Mouse (Mus musculus): ENCODE results near the gene Invs.
"Not testable (repeated sequence)": the region's sequence is repeated elsewhere in the genome, so short reads cannot be mapped to it uniquely, and the experiment has no call there.

Gene Invs

DNA sequence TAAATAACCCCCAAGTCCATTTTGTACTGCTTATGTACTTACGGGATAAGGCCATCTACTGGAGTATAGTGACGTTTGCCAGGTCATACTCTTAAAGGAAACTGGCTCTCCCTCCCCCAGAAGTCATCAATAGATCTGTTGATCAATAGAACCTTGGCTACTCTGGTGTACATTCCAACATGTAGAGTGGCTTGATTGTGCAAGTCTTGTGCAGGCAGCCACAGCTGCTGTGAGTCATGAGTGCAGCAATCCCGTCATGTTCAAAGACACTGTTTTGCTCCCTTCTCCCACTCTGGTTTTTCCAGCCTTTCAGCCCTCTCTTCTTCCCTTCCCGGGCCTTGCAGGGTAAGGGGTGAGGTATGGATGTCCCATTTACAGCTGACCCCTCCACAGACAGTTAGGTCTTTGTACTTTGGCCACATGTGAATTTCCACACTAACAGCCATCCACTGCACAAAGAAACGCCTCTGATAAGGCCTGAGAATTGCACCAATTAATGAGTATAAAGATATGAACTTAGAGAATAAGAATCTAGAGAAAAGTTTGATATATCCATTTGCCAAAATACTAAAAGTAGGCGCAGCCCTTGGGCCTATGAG, 53.0 kb downstream of the Invs start:
- DNase-seq: no peak

DNA sequence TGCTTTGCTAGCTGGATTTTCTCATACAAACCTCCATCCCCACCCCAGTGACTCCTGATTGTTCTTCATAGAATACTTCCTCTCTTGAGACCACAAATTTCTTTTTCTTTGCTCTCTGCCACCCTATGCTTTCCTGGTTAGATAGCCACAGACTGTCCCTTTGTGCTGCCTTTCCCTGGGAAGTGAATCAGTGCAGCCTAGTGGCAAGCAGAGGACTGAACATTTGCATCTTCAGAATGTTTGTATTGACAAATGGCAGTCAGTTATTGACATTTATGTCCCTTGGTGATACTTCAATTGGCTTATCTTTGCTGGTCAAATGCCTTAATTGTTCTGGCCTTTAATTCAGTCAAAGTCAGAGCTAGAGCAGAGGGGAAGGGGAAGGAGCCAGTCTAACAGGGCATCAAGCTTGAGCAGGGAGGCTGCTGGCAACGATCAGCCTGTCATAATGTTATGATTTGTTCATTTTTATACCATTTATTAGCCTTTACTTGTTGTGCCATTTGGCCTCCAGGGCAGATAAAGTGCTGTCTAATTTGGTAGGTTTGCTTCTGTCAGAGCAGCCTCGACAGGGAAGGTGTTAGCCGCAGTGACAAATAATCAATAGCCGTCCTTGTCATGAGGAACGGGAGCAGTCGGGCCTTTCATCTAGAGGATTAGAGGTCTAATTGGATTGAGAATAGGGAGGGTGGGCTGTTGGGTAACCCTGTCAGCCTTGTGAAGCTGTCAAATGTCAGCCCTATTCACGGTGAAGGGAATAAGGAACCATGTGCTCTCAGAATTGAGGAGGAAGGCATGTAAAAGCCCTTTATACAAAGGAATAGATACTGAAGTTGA, 55.6 kb downstream of the Invs start:
- no peak for DNase-seq

DNA sequence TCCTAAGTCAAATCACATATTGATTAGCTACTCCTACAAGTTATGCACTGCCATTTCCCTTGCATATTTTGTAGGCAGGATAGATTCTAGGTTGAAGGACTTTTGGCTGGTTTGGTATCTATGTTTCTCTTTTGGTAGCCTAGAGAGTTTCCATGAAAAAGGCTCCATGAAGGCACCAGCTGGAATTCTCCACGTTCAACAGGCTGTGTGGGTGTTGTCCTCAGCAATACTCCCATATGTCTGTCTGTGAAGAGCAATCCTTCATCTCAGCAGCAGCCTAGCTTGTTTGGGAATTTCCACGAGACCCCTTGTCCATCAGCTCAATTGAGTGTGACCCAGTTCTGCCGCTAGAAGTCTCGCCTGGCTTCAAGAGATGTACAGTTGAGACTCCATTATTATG, 63.1 kb downstream of the Invs start:
- no peak for DNase-seq

DNA sequence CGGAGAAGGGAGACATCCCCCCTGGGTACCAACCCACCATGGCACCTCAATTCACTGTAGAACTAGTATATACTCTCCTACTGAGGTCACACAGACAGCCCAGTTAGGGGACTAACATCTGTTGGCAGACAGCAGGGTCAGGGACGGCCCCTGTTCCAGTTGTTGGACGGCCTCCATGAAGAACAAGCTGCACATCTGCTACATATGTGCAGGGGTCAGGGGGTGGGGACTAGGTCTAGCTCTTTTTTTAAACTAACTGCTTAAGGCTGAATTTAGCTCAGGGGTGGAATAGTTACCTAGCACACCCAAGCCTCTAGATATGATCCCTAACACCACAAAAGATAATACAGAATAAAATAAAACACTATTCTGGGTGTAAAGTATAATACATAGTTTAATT, 82.8 kb downstream of the Invs start:
- DNase-seq: no peak

- DNase-seq: no peak
Measured at GRCm38 (mm10) chr4:48371037-48371436, 91.5 kb downstream of the Invs start.

GRCm38 (mm10) chr4:48380940-48381339, 101.4 kb downstream of the Invs start:
- DNase-seq: peak; percentile 67 to 69

DNA sequence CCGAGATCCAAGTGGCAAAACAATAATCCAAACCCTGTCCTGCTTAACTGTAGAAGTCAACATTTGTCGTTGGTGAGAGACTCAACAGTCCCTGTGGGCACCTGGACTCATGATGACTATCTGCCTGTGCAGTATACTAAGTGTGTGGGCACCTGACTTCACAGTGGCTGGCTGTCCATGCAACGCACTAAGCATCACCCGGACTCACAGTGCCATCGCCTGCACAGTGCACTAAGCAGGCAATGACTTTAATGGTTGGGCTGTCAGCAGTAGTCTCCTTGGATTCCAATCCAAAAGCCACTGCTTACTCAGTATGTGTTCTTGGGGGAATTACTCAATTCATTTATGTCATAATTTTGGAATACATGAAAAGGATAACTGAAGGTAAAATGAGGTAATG, 102.9 kb downstream of the Invs start:
- no peak for DNase-seq

- DNase-seq: no peak
Measured at GRCm38 (mm10) chr4:48396949-48397348, 117.4 kb downstream of the Invs start.

- no peak for DNase-seq
Measured at GRCm38 (mm10) chr4:48403066-48403640, 123.6 kb downstream of the Invs start.

DNA sequence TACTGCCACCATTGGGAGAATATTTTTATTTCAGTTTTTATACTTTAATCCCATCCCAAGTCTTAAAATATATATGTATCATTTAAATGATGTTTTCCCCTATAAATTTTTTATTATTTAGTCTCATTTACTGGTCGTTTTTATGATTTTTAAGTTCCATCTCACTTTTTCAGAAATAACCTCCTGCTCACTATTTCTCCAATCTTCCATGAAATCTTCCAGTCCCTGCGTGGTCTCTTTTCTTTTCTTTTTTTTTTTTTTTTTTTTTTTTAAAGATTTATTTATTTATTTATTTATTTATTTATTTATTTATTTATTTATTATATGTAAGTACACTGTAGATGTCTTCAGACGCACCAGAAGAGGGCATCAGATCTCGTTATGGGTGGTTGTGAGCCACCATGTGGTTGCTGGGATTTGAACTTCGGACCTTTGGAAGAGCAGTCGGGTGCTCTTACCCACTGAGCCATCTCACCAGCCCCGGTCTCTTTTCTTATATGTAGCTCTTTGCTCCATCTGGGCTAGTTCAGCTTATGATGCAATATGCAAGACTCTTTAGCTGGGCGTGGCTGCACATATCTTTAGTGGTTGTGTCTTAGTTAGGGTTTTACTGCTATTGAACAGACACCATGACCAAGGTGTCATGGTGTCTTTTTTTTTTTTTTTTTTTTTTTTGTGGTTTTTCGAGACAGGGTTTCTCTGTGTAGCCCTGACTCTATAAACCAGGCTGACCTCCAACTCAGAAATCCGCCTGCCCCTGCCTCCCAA, 126.3 kb downstream of the Invs start:
- DNase-seq: not testable (repeated sequence)

DNA sequence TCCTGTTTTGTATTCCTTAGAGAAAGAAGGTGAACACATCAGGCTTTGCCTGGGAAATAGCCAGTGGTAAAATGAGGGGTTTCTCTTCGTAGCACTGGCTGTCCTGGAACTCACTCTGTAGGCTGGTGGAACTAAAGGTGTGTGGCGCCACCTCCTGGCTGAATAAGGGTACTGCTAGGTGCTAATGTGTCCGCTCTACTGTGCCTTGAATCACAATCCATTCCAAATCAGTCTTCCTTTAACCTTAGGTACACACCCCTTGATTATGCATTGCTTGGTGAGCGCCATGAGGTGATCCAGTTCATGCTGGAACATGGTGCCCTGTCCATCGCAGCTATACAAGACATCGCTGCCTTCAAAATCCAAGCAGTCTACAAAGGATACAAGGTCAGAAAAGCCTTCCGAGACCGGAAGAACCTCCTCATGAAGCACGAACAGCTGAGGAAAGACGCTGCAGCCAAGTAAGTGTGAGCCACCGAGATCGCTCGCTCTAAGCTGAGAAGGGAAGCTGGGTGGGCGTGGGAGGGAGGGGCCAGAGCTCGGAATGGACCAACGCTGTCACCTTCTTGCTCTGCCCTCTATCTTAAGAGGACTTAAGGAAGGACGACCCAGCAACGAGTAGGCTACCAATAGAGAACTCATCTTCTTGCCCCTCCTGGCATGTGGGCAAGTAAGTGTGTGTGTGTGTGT, 127.9 kb downstream of the Invs start:
- DNase-seq: peak; percentile 75 to 77

- no peak for DNase-seq
Measured at GRCm38 (mm10) chr4:48413473-48413872, 133.9 kb downstream of the Invs start.

- DNase-seq: no peak
Measured at GRCm38 (mm10) chr4:48415838-48416335, 136.3 kb downstream of the Invs start.

DNA sequence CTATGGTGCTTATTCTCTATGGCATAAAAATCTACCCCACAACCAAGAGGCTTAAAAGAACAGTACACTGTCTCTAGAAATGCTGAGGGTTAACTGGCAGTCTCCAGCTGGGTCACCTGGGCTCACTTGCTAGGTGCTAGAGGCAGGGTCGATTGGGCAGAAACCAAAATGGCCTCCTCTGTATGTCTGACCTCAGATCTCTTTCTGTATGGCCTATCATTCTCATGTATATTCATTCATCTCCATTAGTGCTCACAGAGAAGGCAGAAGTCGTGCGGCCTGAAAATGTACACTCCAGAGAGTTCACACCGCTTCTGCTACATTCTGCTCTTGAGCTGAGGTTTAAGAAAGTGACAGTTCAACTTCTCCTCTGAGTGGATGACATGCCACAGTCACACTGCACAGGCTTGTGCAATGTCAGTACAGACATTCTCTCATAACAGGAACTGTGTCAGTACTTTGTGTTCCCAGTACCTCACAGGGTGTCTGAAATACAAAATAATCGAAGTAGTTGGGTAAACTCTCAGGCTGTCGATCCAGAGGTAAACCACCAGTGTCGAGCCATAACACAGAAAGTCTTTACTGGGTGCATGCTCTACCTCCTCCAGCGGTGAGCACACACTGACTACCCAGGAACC, 139.4 kb downstream of the Invs start:
- no peak for DNase-seq

DNA sequence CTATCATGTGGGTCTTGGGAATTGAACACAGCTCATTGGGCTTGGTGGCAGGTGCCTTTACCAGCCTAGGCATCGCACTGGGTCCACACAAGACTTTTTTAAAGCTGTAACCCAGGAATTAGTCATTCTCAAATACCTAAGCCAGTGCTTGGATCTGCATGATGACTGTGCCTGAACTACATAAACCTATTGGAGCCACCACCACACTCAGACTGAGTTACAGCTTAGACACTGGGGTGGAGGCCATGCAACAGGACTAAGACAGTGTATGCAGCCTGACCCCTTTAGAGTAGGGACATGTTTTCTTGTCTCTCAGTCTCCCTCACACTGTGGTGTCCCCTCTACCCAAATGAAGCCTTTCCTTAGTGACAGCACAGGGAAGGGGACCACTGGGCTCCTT, 143.1 kb downstream of the Invs start:
- no peak for DNase-seq

DNA sequence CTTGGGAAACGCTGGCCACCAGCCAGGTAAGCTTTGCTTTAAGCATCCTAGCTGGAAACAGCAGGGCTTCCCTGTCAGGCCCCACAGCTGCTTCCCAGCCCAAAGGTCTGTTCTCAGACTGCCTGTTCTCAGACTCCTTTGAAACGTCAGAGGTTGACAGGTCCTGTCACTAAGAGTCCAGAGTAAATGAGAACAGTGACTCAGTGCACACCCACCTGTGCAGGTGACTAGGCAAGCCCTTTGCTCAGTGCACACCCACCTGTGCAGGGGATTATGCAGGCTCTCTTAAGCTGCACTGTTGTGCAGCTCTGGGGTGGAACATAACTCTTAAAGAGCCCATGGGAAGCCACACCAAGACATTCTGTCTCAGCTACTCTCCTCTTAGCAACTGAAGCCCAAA, 144.2 kb downstream of the Invs start:
- no peak for DNase-seq

DNA sequence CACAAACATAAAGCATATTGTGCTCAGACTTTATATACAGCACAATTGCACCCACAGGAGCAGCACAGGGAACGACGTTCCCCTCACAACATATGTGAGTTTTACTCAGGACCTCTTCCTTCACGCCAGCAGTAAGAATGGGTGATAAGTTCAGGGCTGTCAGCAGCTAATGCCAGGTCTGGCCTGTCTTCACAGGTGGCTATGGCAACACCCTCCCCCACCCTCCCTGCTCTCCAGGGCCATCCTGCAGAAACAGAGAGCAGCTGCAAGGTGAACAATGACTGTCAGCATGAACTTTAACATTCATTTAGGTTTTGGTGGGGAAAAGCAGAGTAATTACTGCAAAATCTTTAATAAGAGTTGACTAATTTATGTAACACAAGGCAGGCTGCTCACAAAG, 147.9 kb downstream of the Invs start:
- no peak for DNase-seq

DNA sequence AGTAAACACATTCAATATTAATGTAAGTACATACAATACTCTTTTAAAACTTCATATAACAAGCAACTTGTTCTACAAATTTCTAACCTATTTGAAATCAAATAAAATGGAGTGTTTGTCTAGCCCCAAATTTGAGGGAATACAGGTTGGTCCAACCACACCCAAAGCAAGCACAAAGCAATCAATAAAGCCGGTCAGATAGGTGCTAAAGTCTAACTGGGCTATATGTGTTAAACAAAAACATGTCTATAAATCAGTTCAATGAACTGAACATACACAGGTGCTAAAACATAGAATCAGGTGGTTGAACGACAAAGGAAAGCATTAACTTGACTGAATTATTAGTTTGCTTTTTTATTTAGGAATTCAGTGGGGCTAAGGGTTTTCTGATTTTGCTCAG, 148.5 kb downstream of the Invs start:
- DNase-seq: no peak

DNA sequence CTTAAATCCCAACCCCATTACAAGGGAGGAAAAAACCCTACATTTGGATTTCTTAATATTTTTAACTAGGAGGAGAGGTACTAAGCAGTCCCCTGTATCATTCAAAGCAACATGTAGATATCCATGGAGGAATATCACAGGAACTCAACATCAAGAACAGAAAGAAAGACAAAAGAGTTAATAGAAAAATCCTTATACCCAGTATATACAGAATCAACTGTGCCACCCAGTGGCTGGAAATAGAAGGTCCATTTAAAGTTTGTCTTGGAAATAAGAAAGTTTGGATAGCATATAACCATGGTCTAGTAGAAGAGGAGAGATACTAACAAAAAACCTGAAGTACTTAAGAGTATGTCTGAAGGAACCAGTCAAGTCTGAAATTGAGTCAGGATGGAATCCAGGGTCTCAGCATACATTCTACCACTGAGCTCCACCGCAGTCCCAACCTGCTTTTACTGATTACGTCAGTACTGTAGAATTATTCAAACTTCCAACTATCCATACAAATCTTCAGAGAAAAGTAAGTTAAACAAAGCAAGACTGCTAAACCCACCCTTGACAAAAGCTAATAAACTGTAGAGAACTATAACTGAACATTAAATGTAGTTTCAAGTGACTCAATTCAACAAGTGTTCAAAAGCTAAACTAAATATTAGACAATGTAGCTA, 174.7 kb downstream of the Invs start:
- DNase-seq: no peak

DNA sequence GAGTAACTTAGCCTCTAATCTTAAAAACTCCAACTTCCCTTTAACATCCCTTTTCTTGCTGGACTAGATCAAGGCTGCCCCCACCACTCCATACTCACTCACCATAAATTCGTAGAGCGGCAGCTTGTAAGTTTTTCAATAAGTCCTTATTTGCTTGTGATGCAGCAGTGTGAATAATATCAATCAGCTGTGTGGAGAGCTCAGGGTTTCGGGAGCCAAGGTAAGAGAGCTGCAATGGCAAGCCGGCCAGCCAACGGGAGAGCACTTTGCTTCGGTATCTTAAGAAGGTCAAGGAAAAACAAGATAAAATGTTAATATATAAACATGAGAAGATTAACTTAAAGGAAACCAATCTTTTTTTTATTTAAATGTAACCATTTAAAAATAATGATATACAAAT, 178.9 kb downstream of the Invs start:
- no peak for DNase-seq

GRCm38 (mm10) chr4:48461060-48461459, 181.5 kb downstream of the Invs start:
- DNase-seq: no peak

DNA sequence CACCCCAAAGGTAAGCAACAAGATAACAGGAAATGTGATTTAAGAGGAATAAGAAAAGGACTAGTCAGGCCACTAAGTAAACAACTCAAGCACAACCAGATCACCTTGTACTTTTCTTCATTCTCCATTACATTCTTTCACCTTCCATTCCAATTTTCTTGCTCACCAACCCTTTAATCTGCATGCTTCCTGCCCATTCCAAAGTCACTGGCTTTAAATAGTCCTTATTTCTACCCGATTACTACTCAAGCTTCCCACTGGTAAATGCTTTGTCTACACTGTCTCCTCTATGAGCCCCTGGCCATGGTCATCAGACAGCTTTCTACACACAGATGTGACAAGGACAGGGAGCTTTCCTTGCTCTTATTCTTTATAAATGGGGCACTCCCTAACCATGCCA, 191.4 kb downstream of the Invs start:
- no peak for DNase-seq
